Mouse (Mus musculus): ENCODE data around the gene Pcnx. TPM values are rescaled to one million over a fixed set of nuclear protein-coding genes. Genes with fewer than 3 reads are reported as not detected.
"Not testable (repeated sequence)": the region's sequence is repeated elsewhere in the genome, so short reads cannot be mapped to it uniquely, and the experiment has no call there.

The Pcnx gene
- polyA plus RNA-seq, 2 experiments: 0.71 to 2.4 TPM

GRCm38 (mm10) chr12:82033973-82034372 is 174.2 kb downstream of the Pcnx start:
- ATAC-seq (ENCODE audit: insufficient read depth); H3K9me3 ChIP-seq (ENCODE audit: control insufficient read depth, low read length); H3K27ac ChIP-seq; H3K27me3 ChIP-seq (ENCODE audit: control insufficient read depth, insufficient read depth, low read length); H3K4me1 ChIP-seq (replicated peaks; ENCODE audit: control insufficient read depth in 2 of 2, insufficient read depth in 2 of 2, low read length in 1 of 2); H3K9ac ChIP-seq (replicated peaks); H3K36me3 ChIP-seq (replicated peaks; ENCODE audit: control insufficient read depth, insufficient read depth, low read depth); DNase-seq (ENCODE audit: low read depth in 3 of 3, low spot score in 3 of 3); H3K4me3 ChIP-seq (ENCODE audit: insufficient read depth in 1 of 2, low read depth in 2 of 2, low read length in 2 of 2); H3K4me2 ChIP-seq (ENCODE audit: low read depth): not testable (repeated sequence)
- WGBS (ENCODE audit: insufficient replicate concordance): no CpG with 5 or more reads among the region's 6 CpGs

GRCm38 (mm10) chr12:82044078-82044477 is 184.3 kb downstream of the Pcnx start:
- H3K9me3 ChIP-seq (ENCODE audit: control insufficient read depth, low read length); H3K9ac ChIP-seq (replicated peaks); H3K4me3 ChIP-seq (ENCODE audit: insufficient read depth in 1 of 2, low read depth in 2 of 2, low read length in 2 of 2); H3K27ac ChIP-seq; DNase-seq (ENCODE audit: low read depth in 3 of 3, low spot score in 3 of 3); ATAC-seq (ENCODE audit: insufficient read depth); H3K4me1 ChIP-seq (replicated peaks; ENCODE audit: control insufficient read depth in 2 of 2, insufficient read depth in 2 of 2, low read length in 1 of 2); H3K36me3 ChIP-seq (replicated peaks; ENCODE audit: control insufficient read depth, insufficient read depth, low read depth); H3K4me2 ChIP-seq (ENCODE audit: low read depth); H3K27me3 ChIP-seq (ENCODE audit: control insufficient read depth, insufficient read depth, low read length): not testable (repeated sequence)
- WGBS (ENCODE audit: insufficient replicate concordance): no CpG with 5 or more reads among the region's 4 CpGs

Other genes with a start within 250 kb of the Pcnx start
- 0.02 and 0.03 TPM in 2 replicates for gene Ttc9, start 228.8 kb upstream of the Pcnx start, polyA plus RNA-seq (2012; rRNA removed)
- gene Ttc9, start 228.8 kb upstream of the Pcnx start, polyA plus RNA-seq (2014; fragmentation: Nextera tagmentation; extraction: Ambion mirVana): 0.05 TPM in 1 of 2 replicates, not detected in the other
- 0.02 and 0.03 TPM in 2 replicates for gene Map3k9, start 78.8 kb upstream of the Pcnx start, polyA plus RNA-seq (2012; rRNA removed)
- gene Map3k9, start 78.8 kb upstream of the Pcnx start, polyA plus RNA-seq (2014; fragmentation: Nextera tagmentation; extraction: Ambion mirVana): 0.04 and 0.06 TPM in 2 replicates